Mouse (Mus musculus): Measurements from ENCODE around the gene Fbxl5. TPM values are rescaled to one million over a fixed set of nuclear protein-coding genes. Genes with fewer than 3 reads are reported as not detected.

The Fbxl5 gene
- polyA plus RNA-seq, 1 experiment from 2014 or later = 36.5 TPM

DNA sequence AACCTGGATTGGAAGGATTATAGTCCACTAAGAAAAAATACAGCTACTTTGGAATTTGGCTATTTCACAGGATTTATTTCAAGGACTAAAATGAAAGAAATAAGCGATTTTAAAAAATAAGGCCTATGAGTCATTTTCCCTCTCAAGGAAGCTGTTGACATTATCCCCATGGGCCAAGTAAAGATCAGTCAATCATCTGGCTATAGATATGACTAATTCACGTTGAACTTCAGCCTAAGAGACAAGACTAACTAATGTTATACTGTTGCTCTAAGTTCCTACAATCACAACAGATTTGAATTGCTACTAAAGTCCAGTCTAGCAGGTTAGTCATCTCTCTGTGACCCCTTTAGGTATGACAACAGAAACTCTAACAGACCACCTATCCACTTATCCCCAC, 37.4 kb downstream of the Fbxl5 start:
- Histone ChIP-seq H3K4me2 (no peak overlapping the region), H3K27me3 (replicated peaks; ENCODE audit: control insufficient read depth, insufficient read depth, low read length) (no peaks in the 10 kb centered on the region), H3K9ac (ENCODE audit: low read depth, low read length) (no peak overlapping the region), H3K4me1 (replicated peaks; ENCODE audit: control insufficient read depth, insufficient read depth, low read length) (peaks cover 11% of the 10 kb centered on the region), H3K27ac (ENCODE audit: low read depth, low read length) (no peak overlapping the region), H3K4me3 (ENCODE audit: low read depth, low read length) (no peak overlapping the region), H3K9me3 (ENCODE audit: control insufficient read depth, low read length) (no peaks in the 10 kb centered on the region), H3K36me3 (ENCODE audit: control insufficient read depth, insufficient read depth, low read length) (no peaks in the 10 kb centered on the region)
- ATAC-seq (replicated peaks; ENCODE audit: low FRiP score) = no peak
- WGBS = 77% methylated on average over 2 of the region's 2 CpGs
- no peak for DNase-seq (ENCODE audit: low spot score)

DNA sequence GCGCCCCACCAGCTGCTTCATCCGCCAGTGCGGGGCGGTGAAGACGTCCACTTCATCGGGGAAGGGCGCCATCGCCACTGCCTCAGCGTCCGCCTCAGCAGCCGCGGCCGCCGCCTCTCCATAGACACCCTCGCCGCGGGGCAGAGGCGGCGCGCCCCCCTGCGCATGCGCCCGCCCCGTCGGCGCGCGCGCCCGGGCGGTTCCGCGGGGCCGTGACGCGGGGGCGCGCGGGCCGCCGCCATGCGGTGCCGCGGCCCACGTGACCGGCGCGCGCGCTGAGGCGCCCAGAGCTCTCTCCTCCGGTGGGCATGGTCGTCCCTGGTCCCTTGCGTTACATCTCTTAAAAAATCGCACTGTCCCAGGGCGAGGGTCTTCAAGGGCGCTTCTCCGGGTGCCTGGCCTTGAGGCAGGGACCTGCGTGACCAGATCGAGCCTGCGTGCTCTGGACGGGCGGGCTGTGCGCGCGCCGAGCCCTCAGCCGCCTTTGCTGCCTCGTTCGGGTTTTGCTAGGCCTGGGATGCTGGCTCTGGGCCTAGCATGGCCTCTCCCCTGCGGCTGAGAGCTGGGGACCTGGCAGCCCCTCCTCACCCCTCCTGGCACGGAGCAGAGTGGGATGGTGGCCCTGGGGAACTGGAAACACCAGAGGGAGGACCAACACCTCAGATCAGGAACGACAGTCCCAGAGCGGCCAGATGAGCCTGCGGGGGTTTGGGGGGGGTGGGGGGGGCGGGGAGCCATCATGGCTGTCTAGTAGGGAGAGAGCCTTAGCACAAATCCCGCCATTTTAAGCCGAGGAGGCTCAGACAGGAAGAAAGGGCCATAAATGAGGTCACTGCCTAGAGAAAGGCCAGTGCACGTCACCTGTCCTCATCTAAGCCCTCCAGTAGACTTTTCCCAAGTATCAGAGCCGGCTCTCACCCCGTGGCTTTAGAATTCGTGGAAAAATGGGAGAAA, 39.2 kb downstream of the Fbxl5 start:
- H3K27me3 ChIP-seq (replicated peaks; ENCODE audit: control insufficient read depth, insufficient read depth, low read length) = no peaks in the 10 kb centered on the region
- peaks cover 20% of the 10 kb centered on the region for H3K4me1 ChIP-seq (replicated peaks; ENCODE audit: control insufficient read depth, insufficient read depth, low read length)
- DNase-seq (ENCODE audit: low spot score) (peak; percentile 83), ATAC-seq (replicated peaks; ENCODE audit: low FRiP score) (peak; percentile 86)
- H3K4me2 ChIP-seq = peak overlapping the region; percentile 93
- H3K9me3 ChIP-seq (ENCODE audit: control insufficient read depth, low read length) = no peaks in the 10 kb centered on the region
- peak overlapping the region; percentile 97 for H3K9ac ChIP-seq (ENCODE audit: low read depth, low read length)
- no peaks in the 10 kb centered on the region for H3K36me3 ChIP-seq (ENCODE audit: control insufficient read depth, insufficient read depth, low read length)
- peak overlapping the region; percentile 94 for H3K4me3 ChIP-seq (ENCODE audit: low read depth, low read length)
- peak overlapping the region; percentile 88 for H3K27ac ChIP-seq (ENCODE audit: low read depth, low read length)
- WGBS = 4% methylated on average over 77 of the region's 82 CpGs

- Histone ChIP-seq H3K9ac (ENCODE audit: low read depth, low read length) (peak overlapping the region; percentile 97), H3K4me1 (replicated peaks; ENCODE audit: control insufficient read depth, insufficient read depth, low read length) (peaks cover 21% of the 10 kb centered on the region), H3K4me3 (ENCODE audit: low read depth, low read length) (peak overlapping the region; percentile 94), H3K27ac (ENCODE audit: low read depth, low read length) (peak overlapping the region; percentile 88), H3K27me3 (replicated peaks; ENCODE audit: control insufficient read depth, insufficient read depth, low read length) (no peaks in the 10 kb centered on the region), H3K9me3 (ENCODE audit: control insufficient read depth, low read length) (no peaks in the 10 kb centered on the region), H3K36me3 (ENCODE audit: control insufficient read depth, insufficient read depth, low read length) (no peaks in the 10 kb centered on the region), H3K4me2 (peak overlapping the region; percentile 65)
- ATAC-seq (replicated peaks; ENCODE audit: low FRiP score) (peak; percentile 66), DNase-seq (ENCODE audit: low spot score) (peak; percentile 68)
- under 1% methylated on average over 59 of the region's 61 CpGs for WGBS
Observed at GRCm38 (mm10) chr5:43781423-43781976, 39.9 kb downstream of the Fbxl5 start.

- DNase-seq (ENCODE audit: low spot score) (no peak), ATAC-seq (replicated peaks; ENCODE audit: low FRiP score) (no peak)
- Histone ChIP-seq H3K4me3 (ENCODE audit: low read depth, low read length) (no peak overlapping the region), H3K27me3 (replicated peaks; ENCODE audit: control insufficient read depth, insufficient read depth, low read length) (no peaks in the 10 kb centered on the region), H3K9me3 (ENCODE audit: control insufficient read depth, low read length) (no peaks in the 10 kb centered on the region), H3K36me3 (ENCODE audit: control insufficient read depth, insufficient read depth, low read length) (no peaks in the 10 kb centered on the region), H3K27ac (ENCODE audit: low read depth, low read length) (no peak overlapping the region), H3K4me2 (peak overlapping the region; percentile 17; the same call in 1 of the 2 replicates), H3K9ac (ENCODE audit: low read depth, low read length) (no peak overlapping the region), H3K4me1 (replicated peaks; ENCODE audit: control insufficient read depth, insufficient read depth, low read length) (peaks cover 23% of the 10 kb centered on the region)
- WGBS = 57% methylated on average over 3 of the region's 3 CpGs
Observed at GRCm38 (mm10) chr5:43778583-43778982, 42.9 kb downstream of the Fbxl5 start.

DNA sequence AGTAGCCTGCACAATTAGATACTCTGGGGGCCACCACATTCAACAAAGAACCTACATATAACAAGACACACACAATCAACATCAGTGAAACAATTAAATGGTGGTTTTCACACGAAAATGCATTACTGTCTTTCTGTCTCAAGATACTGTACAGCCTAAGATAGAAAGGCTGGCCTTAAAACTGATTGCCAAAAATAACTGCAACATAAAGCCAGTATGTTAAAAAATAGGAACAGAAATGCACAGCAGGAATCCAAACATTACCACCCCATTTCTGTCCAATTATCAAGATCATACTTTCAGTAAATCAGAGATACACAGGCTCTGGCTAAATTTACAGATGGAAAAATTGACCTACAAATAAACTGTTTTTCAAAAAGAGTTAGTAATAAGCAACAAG, 44.4 kb downstream of the Fbxl5 start:
- Histone ChIP-seq H3K4me1 (replicated peaks; ENCODE audit: control insufficient read depth, insufficient read depth, low read length) (peaks cover 19% of the 10 kb centered on the region), H3K27ac (ENCODE audit: low read depth, low read length) (no peak overlapping the region), H3K9me3 (ENCODE audit: control insufficient read depth, low read length) (no peaks in the 10 kb centered on the region), H3K4me2 (no peak overlapping the region), H3K36me3 (ENCODE audit: control insufficient read depth, insufficient read depth, low read length) (no peaks in the 10 kb centered on the region), H3K9ac (ENCODE audit: low read depth, low read length) (no peak overlapping the region), H3K4me3 (ENCODE audit: low read depth, low read length) (no peak overlapping the region), H3K27me3 (replicated peaks; ENCODE audit: control insufficient read depth, insufficient read depth, low read length) (no peaks in the 10 kb centered on the region)
- DNase-seq (ENCODE audit: low spot score) (no peak), ATAC-seq (replicated peaks; ENCODE audit: low FRiP score) (no peak)
- 59% methylated on average over 1 of the region's 1 CpGs for WGBS

DNA sequence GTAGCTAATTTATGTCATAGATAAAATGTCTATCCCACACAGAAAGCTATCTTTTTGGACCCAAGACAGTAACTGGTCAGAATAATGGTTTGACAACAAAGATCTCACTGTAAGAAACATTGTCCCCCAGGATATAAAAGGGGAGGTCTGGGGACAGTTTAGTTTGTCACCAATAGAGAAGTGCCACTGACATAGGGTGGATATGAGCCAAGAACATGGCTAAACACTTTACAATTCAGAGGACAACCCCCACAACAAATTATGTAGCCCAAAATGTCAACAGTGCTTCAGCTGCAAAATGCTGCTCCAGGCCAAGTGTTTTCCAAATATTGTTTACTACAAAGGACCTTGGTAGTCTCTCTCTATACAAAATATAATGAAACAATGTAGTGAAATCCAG, 45.0 kb downstream of the Fbxl5 start:
- no peak for DNase-seq (ENCODE audit: low spot score)
- Histone ChIP-seq H3K4me1 (replicated peaks; ENCODE audit: control insufficient read depth, insufficient read depth, low read length) (peaks cover 19% of the 10 kb centered on the region), H3K9ac (ENCODE audit: low read depth, low read length) (no peak overlapping the region), H3K4me2 (no peak overlapping the region), H3K27me3 (replicated peaks; ENCODE audit: control insufficient read depth, insufficient read depth, low read length) (no peaks in the 10 kb centered on the region), H3K27ac (ENCODE audit: low read depth, low read length) (no peak overlapping the region), H3K9me3 (ENCODE audit: control insufficient read depth, low read length) (no peaks in the 10 kb centered on the region), H3K36me3 (ENCODE audit: control insufficient read depth, insufficient read depth, low read length) (no peaks in the 10 kb centered on the region), H3K4me3 (ENCODE audit: low read depth, low read length) (no peak overlapping the region)
- ATAC-seq (replicated peaks; ENCODE audit: low FRiP score) = no peak

DNA sequence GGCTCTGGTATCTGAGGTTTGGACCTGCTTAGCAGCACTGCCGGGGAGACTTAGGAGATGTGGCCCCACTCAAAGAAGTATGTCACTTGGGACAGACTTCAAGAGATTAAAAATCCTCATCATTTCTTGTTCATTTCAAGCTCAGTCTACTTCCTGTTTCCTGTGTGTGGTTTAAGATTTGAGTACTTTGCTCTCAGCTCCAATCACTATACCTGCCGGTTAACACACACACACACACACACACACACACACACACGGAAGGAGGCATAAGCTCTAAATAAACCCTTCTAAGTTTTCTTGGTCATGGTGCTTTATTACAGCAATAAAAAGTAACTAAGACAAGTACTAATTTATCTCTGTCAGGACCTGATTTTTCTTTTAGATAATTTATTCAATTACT, 49.9 kb downstream of the Fbxl5 start:
- Histone ChIP-seq H3K27ac (ENCODE audit: low read depth, low read length) (no peak overlapping the region), H3K4me3 (ENCODE audit: low read depth, low read length) (no peak overlapping the region), H3K4me1 (replicated peaks; ENCODE audit: control insufficient read depth, insufficient read depth, low read length) (0 out of 2 replicates have a peak, but pooled peaks cover 2% of the 10 kb centered on the region), H3K9me3 (ENCODE audit: control insufficient read depth, low read length) (no peaks in the 10 kb centered on the region), H3K9ac (ENCODE audit: low read depth, low read length) (no peak overlapping the region), H3K27me3 (replicated peaks; ENCODE audit: control insufficient read depth, insufficient read depth, low read length) (no peaks in the 10 kb centered on the region), H3K36me3 (ENCODE audit: control insufficient read depth, insufficient read depth, low read length) (peaks cover 3% of the 10 kb centered on the region; the same call in 1 of the 2 replicates), H3K4me2 (no peak overlapping the region)
- no peak for DNase-seq (ENCODE audit: low spot score)
- ATAC-seq (replicated peaks; ENCODE audit: low FRiP score) = no peak
- WGBS = 81% methylated on average over 3 of the region's 3 CpGs

GRCm38 (mm10) chr5:43770618-43771354, 50.7 kb downstream of the Fbxl5 start:
- no peak for DNase-seq (ENCODE audit: low spot score)

More at GRCm38 (mm10) chr5:43770618-43771354, 50.7 kb downstream of the Fbxl5 start:
- H3K4me3 ChIP-seq (ENCODE audit: low read depth, low read length) = no peak overlapping the region
- peaks cover 5% of the 10 kb centered on the region; the same call in 1 of the 2 replicates for H3K36me3 ChIP-seq (ENCODE audit: control insufficient read depth, insufficient read depth, low read length)
- no peaks in the 10 kb centered on the region for H3K27me3 ChIP-seq (replicated peaks; ENCODE audit: control insufficient read depth, insufficient read depth, low read length)
- ATAC-seq (replicated peaks; ENCODE audit: low FRiP score) = no peak
- H3K9me3 ChIP-seq (ENCODE audit: control insufficient read depth, low read length) = no peaks in the 10 kb centered on the region
- no peak overlapping the region for H3K9ac ChIP-seq (ENCODE audit: low read depth, low read length)
- H3K4me2 ChIP-seq = no peak overlapping the region
- H3K27ac ChIP-seq (ENCODE audit: low read depth, low read length) = no peak overlapping the region
- WGBS = 67% methylated on average over 3 of the region's 3 CpGs
- H3K4me1 ChIP-seq (replicated peaks; ENCODE audit: control insufficient read depth, insufficient read depth, low read length) = no peaks in the 10 kb centered on the region

Data from liver, embryonic 11.5 days (tissue).